Mouse (Mus musculus): ENCODE results near the gene Rab1b. TPM values are rescaled to one million over a fixed set of nuclear protein-coding genes. Genes with fewer than 3 reads are reported as not detected.

Rab1b gene
- polyA plus RNA-seq, 1 experiment = 246 TPM

DNA sequence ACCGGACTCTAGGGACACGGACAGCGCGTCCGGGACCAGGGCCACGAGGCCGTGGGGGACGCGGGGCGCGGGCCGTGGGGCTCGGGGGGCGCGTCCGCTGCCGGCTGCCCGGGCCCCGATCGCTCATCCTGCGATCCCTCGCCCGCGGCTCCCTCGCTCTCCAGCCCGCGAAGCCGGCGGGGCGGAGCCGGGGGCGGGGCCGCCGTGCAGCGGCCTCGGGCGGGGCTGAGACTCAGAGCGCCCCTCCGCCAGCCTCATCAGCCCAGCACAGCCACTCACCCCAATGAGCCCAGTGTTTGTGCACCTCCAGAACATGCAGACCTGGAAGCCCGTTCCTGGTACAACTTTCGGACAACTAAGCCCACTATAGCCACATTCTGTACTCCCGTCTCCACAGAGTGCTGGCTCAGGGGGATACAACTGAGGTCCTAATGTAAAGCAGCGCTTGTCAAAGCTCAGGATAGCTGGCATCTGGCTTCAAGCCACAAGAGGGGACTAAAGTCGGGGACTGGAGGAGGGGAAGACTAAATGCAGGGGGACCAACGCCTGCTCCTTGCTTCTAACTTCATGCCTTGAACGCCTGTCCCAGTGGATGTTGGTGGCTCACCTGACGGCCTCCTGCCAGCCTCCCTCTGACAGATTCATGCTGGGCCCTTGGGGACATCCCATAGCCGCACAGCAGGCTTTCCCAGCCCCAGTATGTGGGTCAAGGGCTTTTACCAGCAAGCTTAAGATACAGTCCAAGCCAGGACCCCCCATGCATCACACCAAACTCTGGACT is 8.3 kb downstream of the Rab1b start, which contains the start of gene Cnih2:
Cnih2 (minus strand) TSS at position 159 of the 781 bp plus-strand sequence.
- H3K27me3 ChIP-seq (replicated peaks; ENCODE audit: control insufficient read depth, insufficient read depth, low read length) = no peaks in the 10 kb centered on the region
- H3K36me3 ChIP-seq (ENCODE audit: control insufficient read depth, insufficient read depth, low read length) = no peaks in the 10 kb centered on the region
- no peak within 1 kb of the TSS for H3K27ac ChIP-seq (ENCODE audit: insufficient read depth, low read depth, low read length)
- no peak for TF ChIP-seq CTCF (conservative IDR thresholded peaks at IDR 0.05; ENCODE audit: insufficient read depth, insufficient read length, low read depth, low read length)
- TF ChIP-seq POLR2A (IDR thresholded peaks at IDR 0.05; ENCODE audit: low read depth, low read length) = no peak
- DNase-seq = peak; percentile 48
- no peak within 1 kb of the TSS for H3K4me3 ChIP-seq (ENCODE audit: insufficient read depth, low read depth, low read length)
- 6% methylated on average over 47 of the region's 48 CpGs for WGBS
- H3K4me1 ChIP-seq (ENCODE audit: control insufficient read depth, insufficient read depth, low read length) = no peaks in the 10 kb centered on the region

DNA sequence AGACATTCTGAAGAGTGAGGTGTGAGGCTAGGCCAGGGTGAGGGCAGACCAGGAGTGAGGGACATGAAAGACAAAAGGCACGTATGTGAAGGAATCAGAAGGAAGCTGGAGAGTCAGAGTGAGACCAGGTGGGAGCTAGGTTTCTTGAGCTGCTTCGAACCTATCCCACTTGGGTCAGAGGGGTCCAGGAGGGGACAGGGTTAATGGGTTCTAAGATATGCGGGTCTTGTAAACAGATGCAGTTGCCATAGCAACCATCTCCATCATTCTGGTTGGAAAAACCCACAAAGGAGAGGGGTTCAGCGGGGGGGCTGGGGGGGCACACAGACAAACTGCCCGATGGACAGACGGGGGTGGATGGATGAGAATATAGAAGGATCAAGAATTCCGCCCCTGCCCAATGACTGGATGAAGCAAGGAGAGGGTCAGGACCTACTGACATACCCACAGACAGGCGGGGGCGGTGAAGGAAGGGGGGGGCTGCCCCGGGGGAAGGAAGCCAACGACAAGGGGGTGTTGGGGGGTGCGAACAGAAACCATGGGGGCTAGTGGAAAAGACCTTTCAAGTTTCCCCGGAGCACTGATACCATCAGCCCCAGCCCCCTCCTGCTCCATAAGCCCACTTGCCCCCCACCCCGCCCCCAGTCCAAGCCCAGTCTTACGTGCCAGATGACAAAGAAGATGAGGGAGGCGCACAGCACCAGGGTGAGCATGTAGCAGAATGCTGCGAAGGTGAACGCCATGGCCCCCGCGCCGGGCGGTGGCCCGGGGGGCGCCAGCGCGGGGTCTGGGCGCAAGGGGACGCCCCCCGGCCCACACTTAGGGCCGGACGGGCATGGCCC is 9.1 kb downstream of the Rab1b start:
- H3K4me3 ChIP-seq (ENCODE audit: insufficient read depth, low read depth, low read length) = no peak overlapping the region
- H3K27ac ChIP-seq (ENCODE audit: insufficient read depth, low read depth, low read length) = no peak overlapping the region
- no peaks in the 10 kb centered on the region for H3K36me3 ChIP-seq (ENCODE audit: control insufficient read depth, insufficient read depth, low read length)
- DNase-seq = no peak
- H3K4me1 ChIP-seq (ENCODE audit: control insufficient read depth, insufficient read depth, low read length) = no peaks in the 10 kb centered on the region
- no peaks in the 10 kb centered on the region for H3K27me3 ChIP-seq (replicated peaks; ENCODE audit: control insufficient read depth, insufficient read depth, low read length)
- 7% methylated on average over 31 of the region's 31 CpGs for WGBS
- TF ChIP-seq CTCF (conservative IDR thresholded peaks at IDR 0.05; ENCODE audit: insufficient read depth, insufficient read length, low read depth, low read length) (no peak), POLR2A (IDR thresholded peaks at IDR 0.05; ENCODE audit: low read depth, low read length) (no peak)

DNA sequence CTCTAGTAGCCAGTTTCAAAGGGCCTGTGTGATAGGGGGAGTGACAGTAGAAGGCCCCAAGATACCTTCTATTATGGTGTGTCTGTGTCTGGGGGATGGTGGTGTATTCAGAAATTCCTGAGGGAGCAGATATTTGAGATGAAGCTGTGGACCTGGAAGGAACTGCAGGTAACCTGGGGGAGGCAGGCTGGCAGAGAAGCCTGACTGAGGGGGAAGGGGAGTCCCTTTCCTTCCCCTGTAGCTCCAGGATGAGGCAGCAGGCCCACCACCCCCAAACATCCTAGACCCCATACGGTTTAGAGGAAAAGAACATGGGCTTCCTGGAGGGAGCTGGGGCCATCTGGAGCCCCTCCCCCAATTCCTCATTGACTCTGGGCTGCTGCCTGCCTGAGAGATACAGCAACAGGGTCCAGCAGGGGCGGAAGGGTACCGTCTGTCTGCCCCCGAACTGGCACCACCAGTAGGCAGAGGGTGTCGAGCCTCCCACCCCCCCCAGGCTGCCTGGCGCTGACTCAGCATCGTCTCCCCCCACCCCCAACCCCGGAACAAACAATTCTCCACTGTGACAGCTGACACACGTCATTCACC is 10.9 kb downstream of the Rab1b start:
- Histone ChIP-seq H3K4me1 (ENCODE audit: control insufficient read depth, insufficient read depth, low read length) (no peaks in the 10 kb centered on the region), H3K36me3 (ENCODE audit: control insufficient read depth, insufficient read depth, low read length) (no peaks in the 10 kb centered on the region), H3K27me3 (replicated peaks; ENCODE audit: control insufficient read depth, insufficient read depth, low read length) (no peaks in the 10 kb centered on the region), H3K27ac (ENCODE audit: insufficient read depth, low read depth, low read length) (no peak overlapping the region), H3K4me3 (ENCODE audit: insufficient read depth, low read depth, low read length) (no peak overlapping the region)
- DNase-seq = no peak
- WGBS = 7% methylated on average over 9 of the region's 9 CpGs
- TF ChIP-seq CTCF (conservative IDR thresholded peaks at IDR 0.05; ENCODE audit: insufficient read depth, insufficient read length, low read depth, low read length) = no peak
- TF ChIP-seq POLR2A (IDR thresholded peaks at IDR 0.05; ENCODE audit: low read depth, low read length) = no peak

DNA sequence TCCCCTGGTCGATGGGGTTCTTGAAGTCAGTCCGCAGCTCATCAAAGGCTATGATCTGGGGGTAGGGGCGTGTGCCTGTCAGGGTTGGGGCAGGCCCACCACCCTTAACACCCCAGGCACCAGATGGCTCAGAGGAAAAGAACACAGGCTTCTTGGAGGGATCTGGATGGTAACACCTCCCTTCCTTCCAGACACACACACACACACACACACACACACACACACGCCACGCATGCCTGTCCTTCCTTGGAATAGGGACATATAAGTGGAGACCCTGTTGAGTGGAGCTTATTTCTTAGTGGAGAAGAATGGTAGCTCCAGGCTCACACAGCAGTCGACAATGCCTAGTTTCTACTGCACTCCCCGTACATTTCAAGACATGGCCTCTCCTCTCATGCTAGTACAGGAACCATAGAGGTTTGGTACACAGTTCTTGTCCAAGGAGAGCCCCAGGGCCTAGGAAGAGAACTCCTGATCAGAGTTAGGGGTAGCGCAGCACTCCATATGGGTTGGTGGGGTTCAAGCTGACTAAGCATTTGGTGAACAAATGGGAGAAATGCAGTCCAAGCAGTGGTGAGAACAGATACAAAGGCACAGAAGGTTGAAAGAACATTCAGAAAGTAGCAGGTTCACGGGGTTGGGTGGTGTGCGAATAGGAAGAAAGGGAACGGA is 12.0 kb downstream of the Rab1b start:
- Histone ChIP-seq H3K27me3 (replicated peaks; ENCODE audit: control insufficient read depth, insufficient read depth, low read length) (no peaks in the 10 kb centered on the region), H3K4me3 (ENCODE audit: insufficient read depth, low read depth, low read length) (no peak overlapping the region), H3K27ac (ENCODE audit: insufficient read depth, low read depth, low read length) (no peak overlapping the region), H3K4me1 (ENCODE audit: control insufficient read depth, insufficient read depth, low read length) (no peaks in the 10 kb centered on the region), H3K36me3 (ENCODE audit: control insufficient read depth, insufficient read depth, low read length) (no peaks in the 10 kb centered on the region)
- WGBS = 37% methylated on average over 11 of the region's 11 CpGs
- DNase-seq = no peak
- no peak for TF ChIP-seq CTCF (conservative IDR thresholded peaks at IDR 0.05; ENCODE audit: insufficient read depth, insufficient read length, low read depth, low read length)
- no peak for TF ChIP-seq POLR2A (IDR thresholded peaks at IDR 0.05; ENCODE audit: low read depth, low read length)

DNA sequence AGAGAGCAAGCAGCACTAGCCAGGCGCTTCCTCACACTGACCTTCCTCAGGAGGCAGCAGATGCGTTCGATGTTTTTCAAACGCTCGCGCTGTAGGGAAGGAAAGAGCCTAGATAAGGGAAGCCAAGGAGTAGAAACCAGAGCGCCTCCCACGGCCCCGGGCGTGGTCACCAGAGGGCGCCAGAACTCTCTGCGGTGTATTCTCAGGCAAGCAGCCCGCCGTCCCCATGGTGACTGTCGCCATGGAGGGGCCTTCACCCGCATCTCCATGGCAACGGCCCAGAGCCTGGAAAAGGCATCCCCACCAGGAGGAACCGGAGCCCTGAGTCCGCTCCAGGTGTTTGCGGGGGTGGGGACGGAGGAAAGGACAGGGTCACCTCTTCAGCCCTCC is 12.6 kb downstream of the Rab1b start:
- no peaks in the 10 kb centered on the region for H3K36me3 ChIP-seq (ENCODE audit: control insufficient read depth, insufficient read depth, low read length)
- TF ChIP-seq CTCF (conservative IDR thresholded peaks at IDR 0.05; ENCODE audit: insufficient read depth, insufficient read length, low read depth, low read length) (peak; percentile 79), POLR2A (IDR thresholded peaks at IDR 0.05; ENCODE audit: low read depth, low read length) (no peak)
- 2% methylated on average over 21 of the region's 21 CpGs for WGBS
- H3K27ac ChIP-seq (ENCODE audit: insufficient read depth, low read depth, low read length) = no peak overlapping the region
- peaks cover 1% of the 10 kb centered on the region; the same call in 1 of the 2 replicates for H3K4me1 ChIP-seq (ENCODE audit: control insufficient read depth, insufficient read depth, low read length)
- DNase-seq = peak; percentile 93
- H3K4me3 ChIP-seq (ENCODE audit: insufficient read depth, low read depth, low read length) = no peak overlapping the region
- no peaks in the 10 kb centered on the region for H3K27me3 ChIP-seq (replicated peaks; ENCODE audit: control insufficient read depth, insufficient read depth, low read length)

DNA sequence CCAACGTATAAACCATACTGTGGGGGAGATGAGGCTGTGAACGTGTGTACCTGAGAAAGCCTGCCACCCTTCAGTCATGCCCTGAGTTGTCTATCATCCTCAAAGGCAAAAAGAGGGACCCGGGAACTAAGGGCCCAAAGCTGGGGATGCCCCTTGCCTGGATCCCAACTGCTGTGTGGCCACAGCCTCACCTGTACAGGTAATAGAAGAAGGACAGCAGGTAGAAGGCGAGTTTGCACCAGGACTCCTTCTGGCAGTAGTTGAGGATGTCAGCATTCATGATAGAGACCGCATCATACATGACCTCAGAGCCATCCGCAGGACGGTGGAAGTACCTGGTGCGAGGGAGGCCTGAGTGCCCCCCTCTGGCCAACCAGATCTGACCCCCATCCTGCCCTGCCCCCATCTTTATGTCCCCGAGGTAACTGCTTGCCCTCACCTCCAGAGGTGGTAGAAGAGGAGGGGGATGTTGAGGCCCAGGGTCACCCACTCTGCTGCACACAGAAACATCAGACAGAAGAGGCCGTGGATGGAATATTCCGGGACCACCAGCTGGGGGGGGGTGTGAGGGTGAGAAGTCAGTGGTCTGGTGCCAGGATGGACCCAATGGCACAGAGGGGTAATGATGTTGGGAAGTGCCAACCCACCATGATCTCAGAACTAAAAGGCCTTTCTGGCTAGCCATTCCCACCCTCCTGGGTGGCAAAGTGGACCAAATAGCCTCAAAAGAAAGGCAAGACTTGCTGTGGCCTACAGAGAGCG is 13.2 kb downstream of the Rab1b start:
- no peak overlapping the region for H3K27ac ChIP-seq (ENCODE audit: insufficient read depth, low read depth, low read length)
- H3K27me3 ChIP-seq (replicated peaks; ENCODE audit: control insufficient read depth, insufficient read depth, low read length) = no peaks in the 10 kb centered on the region
- H3K4me3 ChIP-seq (ENCODE audit: insufficient read depth, low read depth, low read length) = no peak overlapping the region
- no peaks in the 10 kb centered on the region for H3K36me3 ChIP-seq (ENCODE audit: control insufficient read depth, insufficient read depth, low read length)
- peaks cover 5% of the 10 kb centered on the region; the same call in 1 of the 2 replicates for H3K4me1 ChIP-seq (ENCODE audit: control insufficient read depth, insufficient read depth, low read length)
- DNase-seq = no peak
- 72% methylated on average over 12 of the region's 12 CpGs for whole genome bisulfite sequencing
- TF ChIP-seq POLR2A (IDR thresholded peaks at IDR 0.05; ENCODE audit: low read depth, low read length) (no peak), CTCF (conservative IDR thresholded peaks at IDR 0.05; ENCODE audit: insufficient read depth, insufficient read length, low read depth, low read length) (no peak)

Data from kidney, adult 2 months (tissue).